Mouse (Mus musculus): ENCODE results near the gene Rpl35. TPM values are rescaled to one million over a fixed set of nuclear protein-coding genes. Genes with fewer than 3 reads are reported as not detected.

Rpl35 gene
- polyA plus RNA-seq, 1 experiment from 2014 or later, result 1,101 TPM

- no peak overlapping the region for H3K4me2 ChIP-seq
- DNase-seq (ENCODE audit: low spot score, missing footprints) (no peak), ATAC-seq (ENCODE audit: low FRiP score) (no peak)
- H3K4me1 ChIP-seq (ENCODE audit: control insufficient read depth, insufficient read depth, low read length), result no peaks in the 10 kb centered on the region
- H3K9ac ChIP-seq (ENCODE audit: low read length), result no peak overlapping the region
- no peak overlapping the region for H3K4me3 ChIP-seq (ENCODE audit: low read depth, low read length)
- no peaks in the 10 kb centered on the region for H3K27me3 ChIP-seq (ENCODE audit: control insufficient read depth, insufficient read depth, low read length)
- H3K9me3 ChIP-seq (ENCODE audit: control insufficient read depth, low read length), result no peaks in the 10 kb centered on the region
- 41% methylated on average over 2 of the region's 2 CpGs for WGBS
- H3K36me3 ChIP-seq (ENCODE audit: control insufficient read depth, insufficient read depth, low read length), result no peaks in the 10 kb centered on the region
- H3K27ac ChIP-seq (ENCODE audit: low read depth, low read length), result no peak overlapping the region
Measured at GRCm38 (mm10) chr2:38973223-38973622, 32.2 kb downstream of the Rpl35 start.

DNA sequence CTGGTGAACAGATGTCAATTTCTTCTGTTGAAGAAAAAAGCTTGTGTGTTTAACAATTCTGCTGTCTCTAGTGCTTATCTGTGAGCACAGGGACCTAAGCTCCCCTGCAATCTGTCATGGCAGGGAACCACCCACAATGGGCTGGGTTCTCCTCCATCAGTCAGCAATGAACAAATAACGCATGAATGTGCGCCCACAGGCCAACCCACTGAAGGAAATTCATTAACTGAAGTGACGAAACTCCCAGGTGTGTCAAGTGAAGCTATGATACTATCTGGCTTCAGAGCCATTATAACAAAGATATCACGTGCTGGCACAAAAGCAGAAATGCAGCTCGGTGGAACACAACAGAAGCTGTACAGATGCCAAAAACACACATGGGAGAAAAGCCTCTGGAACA, 35.4 kb downstream of the Rpl35 start:
- Histone ChIP-seq H3K27me3 (ENCODE audit: control insufficient read depth, insufficient read depth, low read length) (no peaks in the 10 kb centered on the region), H3K36me3 (ENCODE audit: control insufficient read depth, insufficient read depth, low read length) (no peaks in the 10 kb centered on the region), H3K27ac (ENCODE audit: low read depth, low read length) (no peak overlapping the region), H3K9me3 (ENCODE audit: control insufficient read depth, low read length) (no peaks in the 10 kb centered on the region), H3K4me2 (no peak overlapping the region), H3K4me3 (ENCODE audit: low read depth, low read length) (no peak overlapping the region), H3K9ac (ENCODE audit: low read length) (no peak overlapping the region), H3K4me1 (ENCODE audit: control insufficient read depth, insufficient read depth, low read length) (no peaks in the 10 kb centered on the region)
- DNase-seq (ENCODE audit: low spot score, missing footprints) (no peak), ATAC-seq (ENCODE audit: low FRiP score) (no peak)
- 85% methylated on average over 5 of the region's 5 CpGs for WGBS

GRCm38 (mm10) chr2:38969650-38970049, 35.8 kb downstream of the Rpl35 start:
- ATAC-seq (ENCODE audit: low FRiP score) (no peak), DNase-seq (ENCODE audit: low spot score, missing footprints) (no peak)
- H3K36me3 ChIP-seq (ENCODE audit: control insufficient read depth, insufficient read depth, low read length), result no peaks in the 10 kb centered on the region
- H3K9me3 ChIP-seq (ENCODE audit: control insufficient read depth, low read length), result no peaks in the 10 kb centered on the region
- no peaks in the 10 kb centered on the region for H3K4me1 ChIP-seq (ENCODE audit: control insufficient read depth, insufficient read depth, low read length)
- H3K27me3 ChIP-seq (ENCODE audit: control insufficient read depth, insufficient read depth, low read length), result no peaks in the 10 kb centered on the region
- H3K4me2 ChIP-seq, result no peak overlapping the region
- no peak overlapping the region for H3K4me3 ChIP-seq (ENCODE audit: low read depth, low read length)
- H3K27ac ChIP-seq (ENCODE audit: low read depth, low read length), result no peak overlapping the region
- WGBS, result 100% methylated on average over 2 of the region's 2 CpGs
- no peak overlapping the region for H3K9ac ChIP-seq (ENCODE audit: low read length)

- Histone ChIP-seq H3K27ac (ENCODE audit: low read depth, low read length) (no peak overlapping the region), H3K4me3 (ENCODE audit: low read depth, low read length) (no peak overlapping the region), H3K9me3 (ENCODE audit: control insufficient read depth, low read length) (no peaks in the 10 kb centered on the region), H3K9ac (ENCODE audit: low read length) (no peak overlapping the region), H3K36me3 (ENCODE audit: control insufficient read depth, insufficient read depth, low read length) (no peaks in the 10 kb centered on the region), H3K27me3 (ENCODE audit: control insufficient read depth, insufficient read depth, low read length) (no peaks in the 10 kb centered on the region), H3K4me2 (no peak overlapping the region), H3K4me1 (ENCODE audit: control insufficient read depth, insufficient read depth, low read length) (no peaks in the 10 kb centered on the region)
- ATAC-seq (ENCODE audit: low FRiP score) (no peak), DNase-seq (ENCODE audit: low spot score, missing footprints) (no peak)
- 64% methylated on average over 4 of the region's 4 CpGs for WGBS
Measured at GRCm38 (mm10) chr2:38964198-38964597, 41.2 kb downstream of the Rpl35 start.

DNA sequence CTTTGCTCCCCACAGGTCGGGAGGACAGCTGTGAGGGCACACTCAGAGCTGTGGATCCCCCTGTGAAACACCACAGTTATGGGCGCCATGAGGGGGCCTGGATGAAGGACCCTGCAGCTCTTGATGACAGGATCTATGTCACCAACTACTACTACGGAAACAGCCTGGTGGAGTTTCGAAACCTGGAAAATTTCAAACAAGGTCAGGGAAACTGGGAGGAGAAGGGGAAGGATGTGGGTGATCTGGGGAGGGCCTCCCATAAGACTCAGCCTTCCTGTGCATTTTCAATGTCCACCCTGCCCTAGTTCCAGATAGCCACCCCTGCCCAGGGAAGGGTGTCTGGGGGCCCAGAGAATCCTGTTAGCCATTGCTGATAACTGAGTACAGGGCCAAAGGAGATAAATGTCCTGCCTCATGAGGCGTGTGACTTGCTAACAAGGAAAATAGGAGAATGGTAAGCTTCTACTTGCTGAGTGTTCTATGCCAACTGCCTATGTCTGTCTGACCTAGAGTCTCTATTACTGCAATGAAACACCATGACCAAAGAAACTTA, 47.7 kb downstream of the Rpl35 start:
- WGBS, result 89% methylated on average over 5 of the region's 5 CpGs
- no peaks in the 10 kb centered on the region for H3K9me3 ChIP-seq (ENCODE audit: control insufficient read depth, low read length)
- ATAC-seq (ENCODE audit: low FRiP score), result no peak
- DNase-seq (ENCODE audit: low spot score, missing footprints), result no peak
- no peaks in the 10 kb centered on the region for H3K27me3 ChIP-seq (ENCODE audit: control insufficient read depth, insufficient read depth, low read length)
- no peak overlapping the region for H3K4me3 ChIP-seq (ENCODE audit: low read depth, low read length)
- no peaks in the 10 kb centered on the region for H3K4me1 ChIP-seq (ENCODE audit: control insufficient read depth, insufficient read depth, low read length)
- no peak overlapping the region for H3K27ac ChIP-seq (ENCODE audit: low read depth, low read length)
- no peaks in the 10 kb centered on the region for H3K36me3 ChIP-seq (ENCODE audit: control insufficient read depth, insufficient read depth, low read length)
- no peak overlapping the region for H3K4me2 ChIP-seq
- no peak overlapping the region for H3K9ac ChIP-seq (ENCODE audit: low read length)

DNA sequence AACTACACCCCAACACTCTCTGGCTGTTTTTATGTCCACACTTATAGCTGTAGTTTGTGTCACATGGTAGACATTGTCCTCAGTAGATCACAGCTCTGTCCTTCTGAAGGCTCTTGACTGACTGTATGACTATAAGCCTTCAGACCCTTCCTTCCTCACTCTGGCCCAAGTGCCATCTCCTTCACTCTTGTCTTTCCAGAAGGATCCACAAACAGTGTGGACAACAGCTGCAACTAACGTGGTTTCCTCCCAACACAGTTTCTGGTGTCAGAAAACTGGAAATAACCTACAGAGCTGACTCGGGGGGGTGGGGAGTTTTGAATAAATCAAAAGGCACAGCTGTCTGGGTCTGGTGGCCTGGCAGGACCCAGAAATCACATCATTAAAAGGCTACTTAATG, 49.4 kb downstream of the Rpl35 start:
- H3K27ac ChIP-seq (ENCODE audit: low read depth, low read length), result no peak overlapping the region
- H3K9ac ChIP-seq (ENCODE audit: low read length), result no peak overlapping the region
- WGBS, result 84% methylated on average over 2 of the region's 2 CpGs
- no peaks in the 10 kb centered on the region for H3K27me3 ChIP-seq (ENCODE audit: control insufficient read depth, insufficient read depth, low read length)
- peak; percentile 6 for DNase-seq (ENCODE audit: low spot score, missing footprints)
- no peaks in the 10 kb centered on the region for H3K4me1 ChIP-seq (ENCODE audit: control insufficient read depth, insufficient read depth, low read length)
- no peak overlapping the region for H3K4me2 ChIP-seq
- no peaks in the 10 kb centered on the region for H3K9me3 ChIP-seq (ENCODE audit: control insufficient read depth, low read length)
- H3K36me3 ChIP-seq (ENCODE audit: control insufficient read depth, insufficient read depth, low read length), result no peaks in the 10 kb centered on the region
- no peak for ATAC-seq (ENCODE audit: low FRiP score)
- H3K4me3 ChIP-seq (ENCODE audit: low read depth, low read length), result no peak overlapping the region

- H3K4me3 ChIP-seq (ENCODE audit: low read depth, low read length), result no peak overlapping the region
- H3K9me3 ChIP-seq (ENCODE audit: control insufficient read depth, low read length), result no peaks in the 10 kb centered on the region
- H3K9ac ChIP-seq (ENCODE audit: low read length), result no peak overlapping the region
- no peaks in the 10 kb centered on the region for H3K4me1 ChIP-seq (ENCODE audit: control insufficient read depth, insufficient read depth, low read length)
- peak; percentile 57 for DNase-seq (ENCODE audit: low spot score, missing footprints)
- H3K27ac ChIP-seq (ENCODE audit: low read depth, low read length), result no peak overlapping the region
- no peaks in the 10 kb centered on the region for H3K36me3 ChIP-seq (ENCODE audit: control insufficient read depth, insufficient read depth, low read length)
- no peak for ATAC-seq (ENCODE audit: low FRiP score)
- WGBS, result 79% methylated on average over 5 of the region's 5 CpGs
- H3K4me2 ChIP-seq, result no peak overlapping the region
- no peaks in the 10 kb centered on the region for H3K27me3 ChIP-seq (ENCODE audit: control insufficient read depth, insufficient read depth, low read length)
Measured at GRCm38 (mm10) chr2:38953152-38953883, 52.1 kb downstream of the Rpl35 start.

Other genes starting within 250 kb of the Rpl35 start
- 4.4 and 5.2 TPM in 2 replicates for gene Nr6a1, start 77.9 kb downstream of the Rpl35 start, polyA plus RNA-seq (2014; fragmentation: Nextera tagmentation; extraction: Ambion mirVana)
- 1.9 and 2.2 TPM in 2 replicates for gene Olfml2a, start 73.6 kb downstream of the Rpl35 start, polyA plus RNA-seq (2014; fragmentation: Nextera tagmentation; extraction: Ambion mirVana)
- gene Wdr38, start 8.1 kb downstream of the Rpl35 start, polyA plus RNA-seq (2014; fragmentation: Nextera tagmentation; extraction: Ambion mirVana), result 1.4 TPM in 2 replicates
- 149 and 157 TPM in 2 replicates for gene Arpc5l, start 276 bp downstream of the Rpl35 start, polyA plus RNA-seq (2014; fragmentation: Nextera tagmentation; extraction: Ambion mirVana)
- gene Golga1, start 59.9 kb upstream of the Rpl35 start, polyA plus RNA-seq (2014; fragmentation: Nextera tagmentation; extraction: Ambion mirVana), result 34.4 and 39.3 TPM in 2 replicates
- 8.1 and 8.2 TPM in 2 replicates for gene Scai, start 185.1 kb upstream of the Rpl35 start, polyA plus RNA-seq (2014; fragmentation: Nextera tagmentation; extraction: Ambion mirVana)
- 92.7 and 110 TPM in 2 replicates for gene Ppp6c, start 220.8 kb upstream of the Rpl35 start, polyA plus RNA-seq (2014; fragmentation: Nextera tagmentation; extraction: Ambion mirVana)

All from midbrain, embryonic 11.5 days (tissue).